Mouse (Mus musculus) heart, postnatal 0 days (tissue): ENCODE measurements at regions not wholly inside any gene's neighbourhood (a gene's known extent, or its start where the extent isn't known, plus 50 kb on each side); places are given as distances from the start of the nearest gene placed in this dataset.

Experiments
- ATAC-seq: fragments of 200-750 bp; cut with Nextera tagmentation; 2 replicates; pipeline ENCODE4 v1.8.0; 2017; ENCODE audit warnings: low read depth, moderate number of reproducible peaks, moderate library complexity; ENCODE audit not compliant: insufficient read depth
- DNase-seq: peaks from one replicate; pipeline ENCODE4 v3.0.0-alpha.2; 2016; ENCODE audit warnings: low spot score
- H3K27ac ChIP-seq: fragments of 300-500 bp; sonication (generic); 2 replicates; pipeline ENCODE4 v1.5.1; 2014; ENCODE audit warnings: low read depth, mild to moderate bottlenecking
- H3K27me3 ChIP-seq: fragments of 300-500 bp; sonication (generic); 2 replicates; pipeline ENCODE4 v1.6.1; 2014; ENCODE audit warnings: low read length, mixed read lengths; ENCODE audit not compliant: control insufficient read depth, insufficient read depth
- H3K36me3 ChIP-seq: fragments of 300-500 bp; sonication (generic); replicated peaks from 2 replicates; pipeline ENCODE4 v1.6.1; 2014; ENCODE audit warnings: low read length, mixed read lengths; ENCODE audit not compliant: control insufficient read depth, insufficient read depth
- H3K4me1 ChIP-seq: fragments of 300-500 bp; sonication (generic); 2 replicates; pipeline ENCODE4 v1.6.1; 2014; ENCODE audit warnings: antibody characterized with exemption; ENCODE audit not compliant: control insufficient read depth, insufficient read depth
- H3K4me2 ChIP-seq: fragments of 300-500 bp; sonication (generic); 2 replicates; pipeline ENCODE4 v1.6.1; 2014; ENCODE audit warnings: low read depth, mild to moderate bottlenecking, low read length, moderate library complexity
- H3K4me3 ChIP-seq: fragments of 300-500 bp; sonication (generic); 2 replicates; pipeline ENCODE4 v1.5.1; 2014; ENCODE audit warnings: low read depth, low read length
- H3K9ac ChIP-seq: fragments of 300-500 bp; sonication (generic); replicated peaks from 2 replicates; pipeline ENCODE4 v1.6.1; 2014; ENCODE audit warnings: low read depth, low read length, mixed read lengths
- H3K9me3 ChIP-seq: fragments of 300-500 bp; sonication (generic); replicated peaks from 2 replicates; pipeline ENCODE4 v1.6.1; 2016; ENCODE audit warnings: low read length; ENCODE audit not compliant: control insufficient read depth
- CTCF ChIP-seq: IDR thresholded peaks from 2 replicates; pipeline ENCODE4 v1.5.1; 2016; ENCODE audit warnings: antibody characterized with exemption, control low read depth, low read depth
- EP300 ChIP-seq: IDR thresholded peaks from 2 replicates; pipeline ENCODE4 v1.6.1; 2016; ENCODE audit warnings: antibody characterized with exemption, low read depth
- WGBS: fragments of 180-500 bp; shearing (Covaris S2); extraction: QIAGEN DNeasy Blood & Tissue Kit; methylation state at CpG from one replicate; pipeline ENCODE4 v1.1.7; 2014; 5-methylcytosine and 5-hydroxymethylcytosine counted together

- whole genome bisulfite sequencing = 74% methylated on average over 2 of the region's 2 CpGs
- no peak overlapping the region for H3K4me3 ChIP-seq
- no peak for ATAC-seq
Measured at GRCm38 (mm10) chr2:137343736-137344135, 227.3 kb upstream of the Jag1 start.

GRCm38 (mm10) chr2:137329995-137330394 is 213.6 kb upstream of the Jag1 start:
- Histone ChIP-seq H3K4me3 (no peak overlapping the region), H3K27ac (no peak overlapping the region), H3K27me3 (no peaks in the 10 kb centered on the region), H3K36me3 (no peaks in the 10 kb centered on the region), H3K4me1 (no peaks in the 10 kb centered on the region), H3K4me2 (no peak overlapping the region), H3K9me3 (no peaks in the 10 kb centered on the region), H3K9ac (no peak overlapping the region)
- TF ChIP-seq CTCF (no peak), EP300 (no peak)
- ATAC-seq (no peak), DNase-seq (no peak)
- WGBS = 89% methylated on average over 8 of the region's 8 CpGs

More at GRCm38 (mm10) chr2:137343736-137344135, 227.3 kb upstream of the Jag1 start:
- H3K27me3 ChIP-seq = no peaks in the 10 kb centered on the region
- no peak overlapping the region for H3K4me2 ChIP-seq
- no peak for TF ChIP-seq EP300
- TF ChIP-seq CTCF = no peak
- DNase-seq = no peak
- no peak overlapping the region for H3K27ac ChIP-seq
- no peak overlapping the region for H3K9ac ChIP-seq
- H3K36me3 ChIP-seq = no peaks in the 10 kb centered on the region
- H3K9me3 ChIP-seq = no peaks in the 10 kb centered on the region
- H3K4me1 ChIP-seq = no peaks in the 10 kb centered on the region

- TF ChIP-seq CTCF = no peak
- TF ChIP-seq EP300 = no peak
- H3K9ac ChIP-seq = no peak overlapping the region
- WGBS = 55% methylated on average over 5 of the region's 5 CpGs
- H3K27me3 ChIP-seq = no peaks in the 10 kb centered on the region
- no peaks in the 10 kb centered on the region for H3K9me3 ChIP-seq
- no peak overlapping the region for H3K4me3 ChIP-seq
- no peak for DNase-seq
- no peak overlapping the region for H3K27ac ChIP-seq
- no peak for ATAC-seq
- H3K4me1 ChIP-seq = no peaks in the 10 kb centered on the region
- H3K36me3 ChIP-seq = no peaks in the 10 kb centered on the region
- H3K4me2 ChIP-seq = no peak overlapping the region
Measured at GRCm38 (mm10) chr2:137323445-137323844, 207.0 kb upstream of the Jag1 start.

- no peaks in the 10 kb centered on the region for H3K27me3 ChIP-seq
- no peaks in the 10 kb centered on the region for H3K9me3 ChIP-seq
- H3K9ac ChIP-seq = no peak overlapping the region
- ATAC-seq = no peak
- no peaks in the 10 kb centered on the region for H3K4me1 ChIP-seq
- no peak overlapping the region for H3K4me3 ChIP-seq
- H3K4me2 ChIP-seq = no peak overlapping the region
- TF ChIP-seq CTCF (no peak), EP300 (no peak)
- no peak for DNase-seq
- H3K36me3 ChIP-seq = no peaks in the 10 kb centered on the region
- H3K27ac ChIP-seq = no peak overlapping the region
- WGBS = 43% methylated on average over 4 of the region's 4 CpGs
Measured at GRCm38 (mm10) chr2:137310511-137310910, 194.1 kb upstream of the Jag1 start.

- H3K27me3 ChIP-seq = no peaks in the 10 kb centered on the region
- ATAC-seq = no peak
- no peaks in the 10 kb centered on the region for H3K36me3 ChIP-seq
- H3K9ac ChIP-seq = no peak overlapping the region
- WGBS = 82% methylated on average over 9 of the region's 9 CpGs
- H3K9me3 ChIP-seq = no peaks in the 10 kb centered on the region
- no peak for DNase-seq
- H3K27ac ChIP-seq = no peak overlapping the region
- no peak overlapping the region for H3K4me3 ChIP-seq
- no peak overlapping the region for H3K4me2 ChIP-seq
- no peaks in the 10 kb centered on the region for H3K4me1 ChIP-seq
- TF ChIP-seq EP300 (no peak), CTCF (no peak)
Measured at GRCm38 (mm10) chr2:137308116-137308515, 191.7 kb upstream of the Jag1 start.

- 66% methylated on average over 4 of the region's 4 CpGs for WGBS
- no peaks in the 10 kb centered on the region for H3K27me3 ChIP-seq
- ATAC-seq (no peak), DNase-seq (no peak)
- no peaks in the 10 kb centered on the region for H3K36me3 ChIP-seq
- no peak overlapping the region for H3K9ac ChIP-seq
- TF ChIP-seq EP300 = no peak
- no peak for TF ChIP-seq CTCF
- no peak overlapping the region for H3K4me3 ChIP-seq
- no peaks in the 10 kb centered on the region for H3K4me1 ChIP-seq
- H3K9me3 ChIP-seq = no peaks in the 10 kb centered on the region
- no peak overlapping the region for H3K4me2 ChIP-seq
- H3K27ac ChIP-seq = no peak overlapping the region
Measured at GRCm38 (mm10) chr2:137301474-137302267, 185.2 kb upstream of the Jag1 start.
